Mouse (Mus musculus): Measurements from ENCODE around the gene Hmgb1.

- no peak for TF ChIP-seq CTCF (IDR thresholded peaks at IDR 0.05; ENCODE audit: borderline replicate concordance, extremely low read depth, insufficient read depth, insufficient read length)
- no peak for TF ChIP-seq POLR2A (IDR thresholded peaks at IDR 0.05; ENCODE audit: borderline replicate concordance, extremely low read depth, insufficient read depth, insufficient read length, poor library complexity, severe bottlenecking)
Measured at GRCm38 (mm10) chr5:149079758-149080150, 104.5 kb downstream of the Hmgb1 start.
